Mouse (Mus musculus): ENCODE results near the gene Tshz2.

The Tshz2 gene

DNA sequence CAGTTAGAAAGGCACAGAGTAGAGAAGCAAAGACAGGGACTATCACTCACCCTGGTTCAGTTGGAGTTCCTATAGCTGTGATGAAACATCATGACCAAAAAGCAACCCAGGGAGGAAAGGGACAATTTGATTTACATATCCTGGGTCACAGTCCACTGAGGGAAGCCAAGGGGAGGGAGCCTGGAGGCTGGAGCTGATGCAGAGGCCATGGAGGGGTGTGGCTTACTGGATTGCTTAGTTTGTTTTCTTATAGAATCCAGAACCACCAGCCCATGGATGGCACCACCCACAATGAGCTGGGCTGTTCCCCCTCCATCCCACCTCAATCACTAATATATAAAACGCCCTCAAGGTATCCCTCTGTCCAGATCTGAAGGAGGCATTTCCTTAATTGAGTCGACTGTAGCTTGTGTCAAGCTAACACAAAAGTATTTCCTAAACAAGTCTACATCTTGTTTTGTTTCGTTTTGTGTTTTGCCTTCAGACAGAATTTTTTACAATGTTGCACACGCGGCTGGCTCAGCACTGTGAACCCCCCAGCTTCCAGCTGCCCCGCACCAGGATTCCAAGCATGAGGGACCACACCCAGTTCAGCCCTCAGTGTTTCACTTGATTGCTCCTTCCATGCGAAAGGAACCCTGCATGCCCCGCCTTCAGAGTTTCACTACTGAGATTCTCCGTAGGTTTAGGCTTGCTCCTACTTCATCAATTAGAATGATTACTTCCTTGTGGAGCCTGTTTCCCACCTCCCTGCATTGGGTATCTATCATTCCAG lies 413.7 kb downstream of the Tshz2 start:
- DNase-seq (ENCODE audit: low spot score), result no peak

- DNase-seq (ENCODE audit: low spot score), result no peak
Measured at GRCm38 (mm10) chr2:170048831-170049230, 416.0 kb downstream of the Tshz2 start.

GRCm38 (mm10) chr2:170050651-170051050 lies 417.8 kb downstream of the Tshz2 start:
- DNase-seq (ENCODE audit: low spot score), result no peak

DNA sequence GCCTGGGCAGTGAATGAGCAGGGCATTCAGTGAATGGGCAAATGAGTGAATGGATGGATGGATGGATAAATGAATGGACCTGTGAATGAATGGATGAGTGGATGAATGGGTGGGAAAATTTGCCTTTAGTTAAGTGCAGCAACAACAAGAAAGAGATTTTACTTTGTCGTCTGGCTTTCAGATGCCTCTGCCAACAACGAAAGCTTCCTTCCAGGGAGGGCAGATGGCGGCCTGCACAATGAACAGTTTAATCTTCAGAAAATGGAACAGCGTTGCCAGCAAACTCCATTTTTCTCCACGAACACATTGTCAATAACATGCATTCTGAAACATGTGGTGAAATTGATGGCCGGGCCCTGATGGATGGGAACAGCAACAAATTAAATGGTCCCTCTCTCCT lies 418.6 kb downstream of the Tshz2 start:
- DNase-seq (ENCODE audit: low spot score), result no peak

GRCm38 (mm10) chr2:170054943-170055342 lies 422.1 kb downstream of the Tshz2 start:
- no peak for DNase-seq (ENCODE audit: low spot score)

DNA sequence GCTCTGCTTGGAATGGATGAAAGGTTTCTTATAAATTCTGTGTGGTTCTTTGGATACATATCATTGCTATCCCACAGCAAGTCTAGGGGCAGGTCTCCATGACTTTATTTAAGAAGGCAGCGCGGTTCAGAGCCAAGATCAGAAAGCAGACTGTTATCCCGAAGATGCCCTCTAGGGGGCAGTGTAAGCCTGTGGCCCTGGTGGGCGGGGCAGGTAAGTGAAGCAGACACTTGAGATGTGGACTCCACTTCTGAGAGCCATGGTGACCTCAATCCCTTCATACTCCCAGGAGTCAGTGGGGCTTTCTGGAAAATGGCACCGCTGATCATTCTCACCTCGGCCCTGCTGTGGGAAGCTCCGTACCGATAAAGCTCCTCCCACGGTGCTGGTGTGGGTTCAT lies 422.6 kb downstream of the Tshz2 start:
- DNase-seq (ENCODE audit: low spot score), result peak; percentile 76

DNA sequence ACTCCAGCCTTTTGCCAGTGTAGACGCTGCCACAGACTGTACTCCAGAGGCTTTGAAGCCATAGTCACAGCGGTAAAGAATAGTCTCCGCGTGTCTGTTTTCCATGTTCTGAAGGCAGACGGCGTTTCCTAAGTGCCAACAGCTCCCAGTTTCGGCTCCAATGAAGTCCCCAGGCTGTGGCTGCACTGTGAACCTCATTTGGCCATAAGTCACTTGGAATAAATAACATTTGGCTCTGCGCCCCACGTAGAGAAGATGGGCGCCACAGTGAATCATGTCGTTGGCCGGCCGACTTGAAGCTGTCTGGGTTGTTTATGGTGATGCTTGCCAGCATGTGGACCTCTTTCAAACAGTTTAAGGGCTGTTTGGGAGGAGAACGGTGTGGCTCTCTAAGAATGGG lies 426.0 kb downstream of the Tshz2 start:
- no peak for DNase-seq (ENCODE audit: low spot score)

GRCm38 (mm10) chr2:170060066-170060465 lies 427.3 kb downstream of the Tshz2 start:
- DNase-seq (ENCODE audit: low spot score), result no peak

GRCm38 (mm10) chr2:170062378-170062777 lies 429.6 kb downstream of the Tshz2 start:
- DNase-seq (ENCODE audit: low spot score), result no peak

GRCm38 (mm10) chr2:170069976-170070375 lies 437.2 kb downstream of the Tshz2 start:
- DNase-seq (ENCODE audit: low spot score), result no peak

DNA sequence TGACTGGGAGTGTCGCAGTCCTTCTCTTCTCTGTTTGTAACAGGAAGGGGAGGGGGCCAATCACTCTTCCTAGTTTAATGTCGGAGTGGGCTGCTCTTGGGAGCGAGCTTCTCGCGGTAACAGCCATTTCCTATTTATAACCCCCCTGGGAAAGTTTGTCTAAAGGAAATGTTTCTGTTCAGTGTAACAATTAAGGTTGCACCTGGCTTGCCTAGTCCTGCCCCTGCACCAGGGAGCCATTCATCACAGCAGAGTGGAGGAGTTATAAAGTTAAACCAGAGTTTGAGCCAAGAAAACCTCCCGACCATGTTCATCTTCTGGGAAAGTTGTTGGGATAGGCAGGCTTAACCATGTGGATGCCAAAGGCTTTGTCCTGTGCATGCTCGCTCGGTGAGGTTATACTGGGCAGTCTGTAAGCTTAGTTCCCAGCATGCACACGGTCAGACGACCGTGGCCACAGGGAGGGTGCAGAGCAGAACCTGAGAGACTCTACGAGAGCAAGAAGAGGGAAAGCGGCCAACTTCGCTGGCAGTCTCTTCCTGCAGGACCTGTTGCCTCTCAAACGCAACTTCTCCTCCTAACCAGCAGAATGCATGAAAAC lies 437.9 kb downstream of the Tshz2 start:
- no peak for DNase-seq (ENCODE audit: low spot score)

DNA sequence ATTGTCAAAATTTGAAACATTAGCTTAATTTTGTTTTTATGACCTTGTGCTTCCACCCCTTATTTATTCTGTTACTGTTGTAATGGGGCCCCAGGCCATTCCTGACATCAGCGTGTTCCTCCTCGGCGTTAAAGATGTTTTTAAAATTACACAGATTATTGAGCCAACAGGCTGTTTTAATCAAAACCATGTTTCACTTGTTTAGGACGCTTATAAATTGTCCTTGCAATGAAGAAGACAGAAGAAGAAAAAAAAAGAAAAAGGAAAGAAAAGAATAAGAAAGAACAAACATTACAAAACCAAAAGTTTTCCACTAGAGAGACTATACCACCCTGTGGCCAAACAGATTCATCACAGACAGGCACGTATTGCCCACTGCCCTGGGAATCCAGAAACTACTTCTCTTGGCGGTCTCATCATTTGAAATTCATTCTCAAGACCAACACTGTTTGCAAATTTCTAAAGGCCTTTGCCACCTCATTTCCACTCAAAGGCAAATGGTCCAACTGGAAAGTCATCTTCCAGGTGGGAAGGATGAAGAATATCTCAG lies 444.2 kb downstream of the Tshz2 start:
- no peak for DNase-seq (ENCODE audit: low spot score)

- DNase-seq (ENCODE audit: low spot score), result peak; percentile 16
Measured at GRCm38 (mm10) chr2:170078041-170078440, 445.2 kb downstream of the Tshz2 start.

- peak; percentile 65 for DNase-seq (ENCODE audit: low spot score)
Measured at GRCm38 (mm10) chr2:170078442-170079017, 445.7 kb downstream of the Tshz2 start.

DNA sequence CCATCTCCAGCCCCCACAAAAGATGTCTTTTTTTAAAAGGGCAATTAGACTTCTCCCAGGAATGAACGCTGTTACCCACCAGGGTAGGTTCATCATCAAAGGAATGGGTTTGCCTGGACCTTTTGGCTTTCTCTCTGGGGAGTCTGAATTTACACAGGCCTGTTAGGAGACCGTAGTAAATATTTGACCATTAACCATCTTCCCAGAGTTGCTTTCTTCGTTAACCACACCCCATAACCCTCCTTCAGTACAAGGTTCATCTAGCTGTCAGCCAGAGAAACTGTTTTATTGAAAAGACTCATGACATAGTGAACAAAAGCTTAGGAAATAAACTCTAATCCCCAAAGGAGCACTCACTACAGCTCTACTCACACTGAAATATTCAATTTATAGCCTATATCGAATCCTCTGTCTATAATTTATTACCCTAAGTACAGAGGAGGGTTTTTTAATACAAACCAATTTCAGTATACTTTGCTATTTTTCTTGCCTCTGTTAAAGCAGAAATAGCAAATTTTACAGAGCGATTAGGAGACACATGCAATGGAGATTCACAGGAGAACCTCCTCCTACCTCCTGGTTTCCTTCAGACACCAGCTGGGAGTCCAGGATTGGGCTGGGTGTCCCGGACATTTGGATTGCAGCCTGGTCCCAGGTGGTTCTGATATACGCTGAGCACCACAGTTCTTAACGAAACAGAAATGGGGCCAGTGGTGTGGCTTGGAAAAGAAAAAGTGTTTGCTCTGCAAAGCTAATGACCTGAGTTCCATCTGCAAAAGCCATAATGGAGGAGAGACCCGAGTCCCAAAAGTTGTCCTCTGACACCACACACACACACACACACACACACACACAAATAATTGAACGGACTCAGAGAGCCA lies 459.0 kb downstream of the Tshz2 start:
- DNase-seq (ENCODE audit: low spot score), result no peak

GRCm38 (mm10) chr2:170094220-170094619 lies 461.4 kb downstream of the Tshz2 start:
- no peak for DNase-seq (ENCODE audit: low spot score)

DNA sequence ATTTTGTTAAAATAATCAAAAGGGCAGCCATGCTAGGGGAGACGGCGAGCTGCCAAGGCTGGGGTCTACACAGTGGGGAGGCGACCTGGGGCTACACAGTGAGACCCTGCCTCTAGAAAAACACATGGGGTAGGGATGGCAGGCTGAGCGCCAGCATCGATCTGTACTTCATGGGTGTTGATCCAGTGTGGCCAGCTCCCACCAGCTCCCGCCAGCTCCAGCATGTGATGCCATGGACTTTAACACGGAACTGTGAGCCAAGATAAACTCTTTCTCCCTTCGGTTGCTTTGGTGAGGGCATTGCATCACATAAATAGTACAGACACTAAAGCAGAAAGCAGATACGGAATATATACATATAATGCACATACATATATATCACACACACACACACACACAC lies 462.1 kb downstream of the Tshz2 start:
- no peak for DNase-seq (ENCODE audit: low spot score)

DNA sequence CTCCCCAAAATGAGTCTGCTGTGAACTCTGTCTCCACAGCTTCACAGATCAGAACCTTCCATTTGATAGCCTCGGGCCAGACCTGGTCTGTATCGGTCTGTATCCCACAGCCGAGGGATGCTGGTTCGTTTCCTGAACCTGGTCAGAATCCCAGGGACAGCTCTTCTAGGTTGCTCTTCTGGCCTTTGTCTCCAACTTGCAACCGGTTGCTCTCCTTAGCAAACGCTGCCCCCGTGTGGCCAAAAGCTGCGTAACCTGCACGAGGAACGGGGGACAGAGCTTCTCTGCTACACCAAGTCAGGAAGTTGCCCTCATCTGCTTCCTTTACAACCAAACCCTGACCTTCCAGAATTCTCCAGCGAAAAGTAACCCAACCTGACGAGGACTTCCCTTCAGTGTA lies 468.3 kb downstream of the Tshz2 start:
- peak; percentile 91 for DNase-seq (ENCODE audit: low spot score)

- no peak for DNase-seq (ENCODE audit: low spot score)
Measured at GRCm38 (mm10) chr2:170101932-170102331, 469.1 kb downstream of the Tshz2 start.

GRCm38 (mm10) chr2:170103341-170103740 lies 470.5 kb downstream of the Tshz2 start:
- DNase-seq (ENCODE audit: low spot score), result no peak

- DNase-seq (ENCODE audit: low spot score), result peak; percentile 80
Measured at GRCm38 (mm10) chr2:170103852-170104251, 471.0 kb downstream of the Tshz2 start.

DNA sequence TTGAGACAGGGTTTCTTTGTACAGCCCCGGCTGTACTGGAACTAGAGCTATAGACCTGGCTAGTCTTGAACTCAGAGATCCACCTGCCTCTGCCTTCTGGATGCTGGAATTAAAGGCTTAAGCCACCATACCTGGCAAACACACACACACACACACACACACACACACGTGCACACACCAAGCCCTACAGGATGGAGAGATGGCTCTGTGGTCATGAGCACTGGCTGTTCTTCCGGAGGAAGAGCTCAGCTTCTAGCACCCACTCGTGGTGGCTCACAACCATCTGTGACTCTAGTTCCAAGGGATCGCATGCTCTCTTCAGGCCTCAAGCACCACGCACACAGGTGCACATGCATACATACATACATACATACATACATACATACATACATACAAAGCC lies 471.6 kb downstream of the Tshz2 start:
- DNase-seq (ENCODE audit: low spot score), result no peak
